Comparison of ENCODE assay signal across 13 mouse cellular contexts in genomic region chr8:80857851-80858367, GRCm38 (mm10). TPM values are rescaled to one million over a fixed set of nuclear protein-coding genes. Genes with fewer than 3 reads are reported as not detected.
A peak's percentile ranks its signal among the peaks of the same experiment; 100 is the strongest.
DNase-seq lines count a peak whose midpoint lies in the region; ATAC-seq and TF ChIP-seq lines count a peak whose summit lies in the region.
"Had no signal": no experiment of that assay in that cellular context is flagged by ENCODE, and none has a peak within 500 bp of the region (broad histone marks: within the 10 kb centered on the region; RNA-seq: fewer than 3 reads in every experiment).

No protein-coding gene starts in this region.

- no peak for TF ChIP-seq POLR2A in ES-Bruce4 (IDR thresholded peaks at IDR 0.05; ENCODE audit: insufficient read depth, low read length)

- H3K4me3 ChIP-seq in embryonic facial prominence, embryonic 13.5 days, result no peak overlapping the region
- H3K4me3 ChIP-seq in embryonic facial prominence, embryonic 10.5 days, result no peak overlapping the region
- no peak overlapping the region for H3K4me3 ChIP-seq in kidney, embryonic 16.5 days (ENCODE audit: low read length)
- H3K4me3 ChIP-seq in ES-Bruce4 (ENCODE audit: low read depth, low read length), result peak overlapping the region; percentile 76
- no peak overlapping the region for H3K4me3 ChIP-seq in limb, embryonic 15.5 days
- no peak overlapping the region for H3K4me3 ChIP-seq in hindbrain, embryonic 10.5 days
- H3K4me3 ChIP-seq in hindbrain, embryonic 11.5 days (ENCODE audit: low read depth, low read length), result no peak overlapping the region
- H3K4me3 ChIP-seq: hindbrain, embryonic 12.5 days; limb, embryonic 13.5 days had no signal

- H3K9ac ChIP-seq in embryonic facial prominence, embryonic 13.5 days, result no peak overlapping the region
- H3K9ac ChIP-seq in kidney, embryonic 16.5 days (replicated peaks; ENCODE audit: low read length), result no peak overlapping the region
- peak overlapping the region; percentile 81 for H3K9ac ChIP-seq in ES-Bruce4 (ENCODE audit: low read depth, poor library complexity, severe bottlenecking)
- no peak overlapping the region for H3K9ac ChIP-seq in limb, embryonic 15.5 days
- H3K9ac ChIP-seq in hindbrain, embryonic 11.5 days (ENCODE audit: low read depth, low read length), result no peak overlapping the region
- H3K9ac ChIP-seq: forebrain, postnatal 0 days; hindbrain, embryonic 12.5 days; limb, embryonic 13.5 days had no signal

- peaks cover 3% of the 10 kb centered on the region for H3K36me3 ChIP-seq in embryonic facial prominence, embryonic 13.5 days
- peaks cover 18% of the 10 kb centered on the region for H3K36me3 ChIP-seq in embryonic facial prominence, embryonic 10.5 days (replicated peaks)
- no peaks in the 10 kb centered on the region for H3K36me3 ChIP-seq in kidney, embryonic 16.5 days (ENCODE audit: insufficient read depth, low read length)
- H3K36me3 ChIP-seq in ES-Bruce4 (ENCODE audit: control insufficient read depth, insufficient read depth, low read length, poor library complexity, severe bottlenecking), result peaks cover 19% of the 10 kb centered on the region
- no peaks in the 10 kb centered on the region; the same call in 1 of the 2 replicates for H3K36me3 ChIP-seq in limb, embryonic 15.5 days
- H3K36me3 ChIP-seq in hindbrain, embryonic 10.5 days, result peaks cover 8% of the 10 kb centered on the region; the same call in 1 of the 2 replicates
- H3K36me3 ChIP-seq in hindbrain, embryonic 11.5 days (ENCODE audit: control insufficient read depth, insufficient read depth, low read length), result no peaks in the 10 kb centered on the region
- H3K36me3 ChIP-seq: hindbrain, embryonic 12.5 days had no signal

- H3K27me3 ChIP-seq in embryonic facial prominence, embryonic 13.5 days, result no peaks in the 10 kb centered on the region
- no peaks in the 10 kb centered on the region for H3K27me3 ChIP-seq in embryonic facial prominence, embryonic 10.5 days (replicated peaks; ENCODE audit: low read depth, poor library complexity, severe bottlenecking)
- no peaks in the 10 kb centered on the region for H3K27me3 ChIP-seq in kidney, embryonic 16.5 days (ENCODE audit: insufficient read depth, low read length)
- H3K27me3 ChIP-seq in ES-Bruce4 (ENCODE audit: control insufficient read depth, insufficient read depth, low read length, poor library complexity, severe bottlenecking), result no peaks in the 10 kb centered on the region
- no peaks in the 10 kb centered on the region for H3K27me3 ChIP-seq in limb, embryonic 15.5 days
- H3K27me3 ChIP-seq in hindbrain, embryonic 10.5 days (ENCODE audit: insufficient read depth, poor library complexity, severe bottlenecking), result no peaks in the 10 kb centered on the region
- no peaks in the 10 kb centered on the region for H3K27me3 ChIP-seq in hindbrain, embryonic 11.5 days (ENCODE audit: control insufficient read depth, insufficient read depth, low read length)
- H3K27me3 ChIP-seq: hindbrain, embryonic 12.5 days; limb, embryonic 13.5 days had no signal

- peak overlapping the region; percentile 39 for H3K27ac ChIP-seq in embryonic facial prominence, embryonic 13.5 days
- H3K27ac ChIP-seq in embryonic facial prominence, embryonic 10.5 days (replicated peaks), result no peak overlapping the region
- H3K27ac ChIP-seq in kidney, embryonic 16.5 days (ENCODE audit: low read length), result peak overlapping the region; percentile 35
- peak overlapping the region; percentile 16; the same call in 1 of the 2 replicates for H3K27ac ChIP-seq in ES-Bruce4 (ENCODE audit: insufficient read depth, low read length)
- H3K27ac ChIP-seq in limb, embryonic 15.5 days, result 0 out of 2 replicates have a peak overlapping the region, but pooled peaks have one; percentile 27
- H3K27ac ChIP-seq in hindbrain, embryonic 10.5 days, result no peak overlapping the region
- no peak overlapping the region for H3K27ac ChIP-seq in hindbrain, embryonic 11.5 days (ENCODE audit: low read depth, low read length)
- H3K27ac ChIP-seq: hindbrain, embryonic 12.5 days; limb, embryonic 13.5 days had no signal

- H3K9me3 ChIP-seq in embryonic facial prominence, embryonic 13.5 days, result no peaks in the 10 kb centered on the region
- no peaks in the 10 kb centered on the region for H3K9me3 ChIP-seq in embryonic facial prominence, embryonic 10.5 days
- no peaks in the 10 kb centered on the region for H3K9me3 ChIP-seq in kidney, embryonic 16.5 days (ENCODE audit: low read length)
- no peaks in the 10 kb centered on the region for H3K9me3 ChIP-seq in ES-Bruce4 (replicated peaks; ENCODE audit: control insufficient read depth, insufficient read depth, low read length, poor library complexity, severe bottlenecking)
- H3K9me3 ChIP-seq in limb, embryonic 15.5 days, result no peaks in the 10 kb centered on the region
- H3K9me3 ChIP-seq in hindbrain, embryonic 10.5 days, result no peaks in the 10 kb centered on the region
- no peaks in the 10 kb centered on the region for H3K9me3 ChIP-seq in hindbrain, embryonic 11.5 days (ENCODE audit: control insufficient read depth, low read length)
- H3K9me3 ChIP-seq: hindbrain, embryonic 12.5 days; limb, embryonic 13.5 days had no signal

- H3K4me1 ChIP-seq in embryonic facial prominence, embryonic 13.5 days, result peaks cover 37% of the 10 kb centered on the region
- H3K4me1 ChIP-seq in embryonic facial prominence, embryonic 10.5 days, result peaks cover 12% of the 10 kb centered on the region
- peaks cover 32% of the 10 kb centered on the region for H3K4me1 ChIP-seq in kidney, embryonic 16.5 days (ENCODE audit: insufficient read depth, low read length)
- H3K4me1 ChIP-seq in ES-Bruce4 (ENCODE audit: control insufficient read depth, insufficient read depth, low read length), result peaks cover 5% of the 10 kb centered on the region
- H3K4me1 ChIP-seq in limb, embryonic 15.5 days, result peaks cover 41% of the 10 kb centered on the region
- H3K4me1 ChIP-seq in hindbrain, embryonic 10.5 days (replicated peaks), result peaks cover 1% of the 10 kb centered on the region; the same call in 1 of the 2 replicates
- no peaks in the 10 kb centered on the region for H3K4me1 ChIP-seq in hindbrain, embryonic 11.5 days (replicated peaks; ENCODE audit: control insufficient read depth, insufficient read depth, low read length)

- 80% methylated on average over 12 of the region's 12 CpGs for WGBS in embryonic facial prominence, embryonic 13.5 days
- WGBS in embryonic facial prominence, embryonic 10.5 days, result 91% methylated on average over 12 of the region's 12 CpGs
- 79% methylated on average over 12 of the region's 12 CpGs for WGBS in kidney, embryonic 16.5 days
- 68% methylated on average over 12 of the region's 12 CpGs for WGBS in limb, embryonic 15.5 days
- 92% methylated on average over 12 of the region's 12 CpGs for WGBS in hindbrain, embryonic 10.5 days
- WGBS in hindbrain, embryonic 11.5 days, result 92% methylated on average over 12 of the region's 12 CpGs

- ATAC-seq in embryonic facial prominence, embryonic 13.5 days (ENCODE audit: insufficient number of reproducible peaks, insufficient read depth, low FRiP score, low TSS enrichment, low read depth), result no peak
- peak; percentile 43; the same call in 1 of the 2 replicates for ATAC-seq in kidney, embryonic 16.5 days (ENCODE audit: low FRiP score, low TSS enrichment)
- ATAC-seq in limb, embryonic 15.5 days (ENCODE audit: insufficient number of reproducible peaks, low FRiP score, low TSS enrichment, low read depth), result no peak
- ATAC-seq in hindbrain, embryonic 11.5 days (ENCODE audit: low FRiP score), result no peak
- ATAC-seq: activated CD4-positive, CD25-positive, alpha-beta regulatory T cell, adult 4 months; forebrain, postnatal 0 days had no signal

- TF ChIP-seq EP300 in ES-Bruce4 (IDR thresholded peaks at IDR 0.05; ENCODE audit: insufficient read depth, low read depth, low read length), result no peak

- no peak overlapping the region for H3K4me2 ChIP-seq in embryonic facial prominence, embryonic 13.5 days
- H3K4me2 ChIP-seq in kidney, embryonic 16.5 days (replicated peaks; ENCODE audit: low read depth, low read length), result no peak overlapping the region
- H3K4me2 ChIP-seq in limb, embryonic 15.5 days, result no peak overlapping the region
- no peak overlapping the region for H3K4me2 ChIP-seq in hindbrain, embryonic 11.5 days (replicated peaks; ENCODE audit: low read depth, low read length)
- H3K4me2 ChIP-seq: hindbrain, embryonic 12.5 days; limb, embryonic 13.5 days; midbrain, embryonic 11.5 days had no signal

- DNase-seq in embryonic facial prominence, embryonic 10.5 days (ENCODE audit: low spot score), result no peak
- no peak for DNase-seq in kidney, postnatal 36 days
- DNase-seq in hindbrain, embryonic 10.5 days (ENCODE audit: low spot score), result no peak
- no peak for DNase-seq in hindbrain, embryonic 11.5 days (ENCODE audit: low spot score)
- DNase-seq: forebrain, postnatal 0 days had no signal

- no peak for TF ChIP-seq CTCF in ES-Bruce4 (IDR thresholded peaks at IDR 0.05; ENCODE audit: low read depth, low read length)

RNA-seq across cellular contexts. Expression of gene Gab1, which starts 22.4 kb away (rescaled TPM):
- 22.2 and 22.7 TPM in 2 replicates for polyA plus RNA-seq in embryonic facial prominence, embryonic 13.5 days (2015; fragmentation: Nextera tagmentation; extraction: Ambion mirVana)
- polyA plus RNA-seq in embryonic facial prominence, embryonic 10.5 days (2016; fragmentation: Nextera tagmentation; extraction: Ambion mirVana), result 14.5 and 15.0 TPM in 2 replicates
- 14.7 and 15.6 TPM in 2 replicates for polyA plus RNA-seq in kidney, embryonic 16.5 days (2015; fragmentation: Nextera tagmentation; extraction: Ambion mirVana)
- polyA plus RNA-seq in ES-Bruce4 (2011; ENCODE audit: insufficient read depth, insufficient read length, low read depth, missing spikeins), result 144 and 158 TPM in 2 replicates
- 24.9 and 25.6 TPM in 2 replicates for polyA plus RNA-seq in limb, embryonic 15.5 days (2015; fragmentation: Nextera tagmentation; extraction: Ambion mirVana)
- 14.5 and 15.8 TPM in 2 replicates for polyA plus RNA-seq in hindbrain, embryonic 10.5 days (2016; fragmentation: Nextera tagmentation; extraction: Ambion mirVana)
- polyA plus RNA-seq in hindbrain, embryonic 11.5 days (2014; fragmentation: Nextera tagmentation; extraction: Ambion mirVana), result 18.1 and 20.8 TPM in 2 replicates

Comparison
In these comparisons a context has a peak if more than half of its experiments do, and no peak if none do; other contexts are left out.
1. H3K27ac ChIP-seq: peak in embryonic facial prominence, embryonic 13.5 days (single experiment), kidney, embryonic 16.5 days (single experiment), ES-Bruce4 (single experiment) and limb, embryonic 15.5 days (single experiment); none in embryonic facial prominence, embryonic 10.5 days (single experiment), hindbrain, embryonic 10.5 days (single experiment) and hindbrain, embryonic 11.5 days (single experiment).